Mouse (Mus musculus) adrenal gland, adult 8-10 months (tissue): ENCODE results near the gene Tmed2. TPM values are rescaled to one million over a fixed set of nuclear protein-coding genes. Genes with fewer than 3 reads are reported as not detected.
A peak's percentile ranks its signal among the peaks of the same experiment; 100 is the strongest.
"Not testable (repeated sequence)": the region's sequence is repeated elsewhere in the genome, so short reads cannot be mapped to it uniquely, and the experiment has no call there.

Source experiments
- DNase-seq: peaks from one replicate; pipeline ENCODE4 v3.0.0; 2022
- total RNA-seq, 4 experiments: library from RNA; stranded (reverse); gene quantifications; 2 replicates each; pipeline ENCODE4 v1.2.4; 2022

Gene Tmed2
- total RNA-seq, 4 experiments from 2014 or later: 179 to 244 (median 222) TPM

- peak; percentile 88 for DNase-seq
These were observed 38.3 kb downstream of the Tmed2 start, which contains the start of the genes Eif2b1 and Gtf2h3 for GRCm38 (mm10) chr5:124578633-124579317. TSS of gene Eif2b1 (minus strand) at chr5:124579131. TSS of gene Gtf2h3 (plus strand) at chr5:124579140.

- DNase-seq: no peak
These were observed 42.0 kb downstream of the Tmed2 start for GRCm38 (mm10) chr5:124582515-124582914.

- DNase-seq: no peak
These were observed 52.3 kb downstream of the Tmed2 start for GRCm38 (mm10) chr5:124592768-124593167.

GRCm38 (mm10) chr5:124598224-124599174 is 58.0 kb downstream of the Tmed2 start:
- DNase-seq: peak; percentile 96

- not testable (repeated sequence) for DNase-seq
These were observed 59.2 kb downstream of the Tmed2 start for GRCm38 (mm10) chr5:124599726-124600125.

Other genes starting within 250 kb of the Tmed2 start
- 10 to 100 TPM in 2 of 4 experiments, 1 to 10 TPM in 2; 9.3 to 17.8 (median 12.9) TPM for gene Mphosph9, start 212.7 kb upstream of the Tmed2 start, total RNA-seq
- 10 to 100 TPM; 14.8 to 19.7 (median 15.9) TPM for gene 2810006K23Rik, start 212.6 kb upstream of the Tmed2 start, total RNA-seq
- 100 to 1,000 TPM; 125 to 175 (median 144) TPM for gene Cdk2ap1, start 177.6 kb upstream of the Tmed2 start, total RNA-seq
- 100 to 1,000 TPM in 2 of 4 experiments, 10 to 100 TPM in 2; 86.8 to 120 (median 107) TPM for gene Sbno1, start 114.7 kb upstream of the Tmed2 start, total RNA-seq
- 100 to 1,000 TPM; 107 to 196 (median 137) TPM for gene Kmt5a, start 100.8 kb upstream of the Tmed2 start, total RNA-seq
- 10 to 100 TPM; 26.3 to 29.7 (median 29.2) TPM for gene Rilpl2, start 62.3 kb upstream of the Tmed2 start, total RNA-seq
- gene Snrnp35, start 57.6 kb upstream of the Tmed2 start, total RNA-seq: 10 to 100 TPM; 17.1 to 23.2 (median 17.5) TPM
- 10 to 100 TPM; 16.1 to 26.7 (median 21.0) TPM for gene Rilpl1, start 9.3 kb upstream of the Tmed2 start, total RNA-seq
- 10 to 100 TPM; 13.4 to 28.4 (median 22.0) TPM for gene Ddx55, start 12.2 kb downstream of the Tmed2 start, total RNA-seq
- 10 to 100 TPM; 41.9 to 46.9 (median 45.6) TPM for gene Eif2b1, start 38.4 kb downstream of the Tmed2 start, total RNA-seq
- 10 to 100 TPM; 30.5 to 50.1 (median 40.8) TPM for gene Gtf2h3, start 38.4 kb downstream of the Tmed2 start, total RNA-seq
- gene Atp6v0a2, start 87.9 kb downstream of the Tmed2 start, total RNA-seq: 10 to 100 TPM; 81.1 to 95.2 (median 84.6) TPM
- gene Dnah10, start 184.4 kb downstream of the Tmed2 start, total RNA-seq: 10 to 100 TPM in 1 of 4 experiments, 1 to 10 TPM in 3; 1.7 to 10.5 (median 5.8) TPM